Comparison of ENCODE assay signal across 13 mouse cellular contexts in the genomic region with DNA sequence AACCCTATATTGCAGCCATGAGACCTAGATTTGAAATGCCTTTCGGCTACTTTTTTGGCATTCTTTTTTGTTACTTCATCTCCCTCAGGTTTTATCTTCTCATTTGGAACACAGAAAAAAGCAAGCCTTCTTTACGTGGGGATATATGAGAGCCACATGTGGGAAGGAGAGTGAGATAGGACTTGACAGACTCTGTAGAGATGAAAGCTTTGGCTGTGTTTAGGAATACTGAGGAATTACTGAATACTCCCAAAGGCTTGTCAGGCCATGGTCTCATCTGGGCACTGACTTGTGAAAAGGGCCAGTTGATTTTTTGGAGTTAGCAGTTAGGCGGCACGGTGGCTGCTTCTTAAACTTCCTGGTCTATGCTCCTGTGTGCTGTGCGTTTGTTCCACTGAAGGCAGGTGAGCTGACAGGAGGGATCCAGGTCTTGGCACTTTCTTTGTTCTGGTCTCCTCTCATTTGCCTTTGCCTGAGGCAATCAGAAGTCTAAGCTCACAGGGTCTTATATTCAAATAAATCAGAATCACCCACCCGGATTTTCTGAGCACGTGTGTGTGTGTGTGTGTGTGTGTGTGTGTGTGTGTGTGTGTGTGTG. TPM values are rescaled to one million over a fixed set of nuclear protein-coding genes. Genes with fewer than 3 reads are reported as not detected.
DNase-seq lines count a peak whose midpoint lies in the region; ATAC-seq and TF ChIP-seq lines count a peak whose summit lies in the region.
"Had no signal": no experiment of that assay in that cellular context is flagged by ENCODE, and none has a peak within 500 bp of the region (broad histone marks: within the 10 kb centered on the region; RNA-seq: fewer than 3 reads in every experiment).

No protein-coding gene starts in this region.

- ATAC-seq in liver, embryonic 15.5 days (ENCODE audit: insufficient read depth): no peak
- no peak for ATAC-seq in liver, embryonic 11.5 days (replicated peaks; ENCODE audit: low FRiP score)
- ATAC-seq in embryonic facial prominence, embryonic 14.5 days (ENCODE audit: low read depth): peak; percentile 73
- peak; percentile 50 for ATAC-seq in midbrain, embryonic 15.5 days (replicated peaks)

- no peaks in the 10 kb centered on the region for H3K4me1 ChIP-seq in liver, embryonic 15.5 days (replicated peaks)
- no peaks in the 10 kb centered on the region for H3K4me1 ChIP-seq in liver, embryonic 11.5 days (replicated peaks; ENCODE audit: control insufficient read depth, insufficient read depth, low read length)
- peaks cover 61% of the 10 kb centered on the region for H3K4me1 ChIP-seq in bone marrow macrophage, adult 2 months (ENCODE audit: control insufficient read depth, insufficient read depth, low read length)
- H3K4me1 ChIP-seq in embryonic facial prominence, embryonic 14.5 days (ENCODE audit: control insufficient read depth, insufficient read depth, low read length): peaks cover 31% of the 10 kb centered on the region
- H3K4me1 ChIP-seq in midbrain, embryonic 15.5 days: peaks cover 12% of the 10 kb centered on the region
- H3K4me1 ChIP-seq: neural tube, embryonic 12.5 days had no signal

- H3K27me3 ChIP-seq in liver, embryonic 15.5 days: no peaks in the 10 kb centered on the region
- H3K27me3 ChIP-seq in liver, embryonic 11.5 days (replicated peaks; ENCODE audit: control insufficient read depth, insufficient read depth, low read length): no peaks in the 10 kb centered on the region
- H3K27me3 ChIP-seq in embryonic facial prominence, embryonic 14.5 days (replicated peaks; ENCODE audit: control insufficient read depth, insufficient read depth, low read length): no peaks in the 10 kb centered on the region
- no peaks in the 10 kb centered on the region for H3K27me3 ChIP-seq in midbrain, embryonic 15.5 days (replicated peaks)
- H3K27me3 ChIP-seq: forebrain, embryonic 15.5 days; neural tube, embryonic 12.5 days had no signal

- H3K4me3 ChIP-seq in liver, embryonic 15.5 days (replicated peaks): no peak overlapping the region
- no peak overlapping the region for H3K4me3 ChIP-seq in liver, embryonic 11.5 days (ENCODE audit: low read depth, low read length)
- H3K4me3 ChIP-seq in bone marrow macrophage, adult 2 months (ENCODE audit: insufficient read depth, low read length): no peak overlapping the region
- no peak overlapping the region for H3K4me3 ChIP-seq in embryonic facial prominence, embryonic 14.5 days (ENCODE audit: low read depth, low read length)
- H3K4me3 ChIP-seq in midbrain, embryonic 15.5 days: no peak overlapping the region
- H3K4me3 ChIP-seq: forebrain, embryonic 15.5 days; neural tube, embryonic 12.5 days had no signal

- no peak for TF ChIP-seq POLR2A in bone marrow macrophage, adult 2 months (IDR thresholded peaks at IDR 0.05; ENCODE audit: borderline replicate concordance, low read depth, low read length)

- H3K4me2 ChIP-seq in liver, embryonic 15.5 days: no peak overlapping the region
- H3K4me2 ChIP-seq in liver, embryonic 11.5 days: no peak overlapping the region
- 0 out of 2 replicates have a peak overlapping the region, but pooled peaks have one; percentile 5 for H3K4me2 ChIP-seq in embryonic facial prominence, embryonic 14.5 days (ENCODE audit: low read depth, low read length)
- H3K4me2 ChIP-seq in midbrain, embryonic 15.5 days: no peak overlapping the region
- H3K4me2 ChIP-seq: forebrain, embryonic 15.5 days; neural tube, embryonic 12.5 days had no signal

- no peaks in the 10 kb centered on the region for H3K9me3 ChIP-seq in liver, embryonic 15.5 days (replicated peaks)
- H3K9me3 ChIP-seq in liver, embryonic 11.5 days (ENCODE audit: control insufficient read depth, low read length): no peaks in the 10 kb centered on the region
- no peaks in the 10 kb centered on the region for H3K9me3 ChIP-seq in embryonic facial prominence, embryonic 14.5 days (ENCODE audit: control insufficient read depth, low read length)
- H3K9me3 ChIP-seq in midbrain, embryonic 15.5 days: no peaks in the 10 kb centered on the region
- H3K9me3 ChIP-seq: forebrain, embryonic 15.5 days; neural tube, embryonic 12.5 days had no signal

- TF ChIP-seq CTCF in bone marrow macrophage, adult 2 months (IDR thresholded peaks at IDR 0.05; ENCODE audit: low read depth, low read length): no peak

- no peak for DNase-seq in liver, embryonic 11.5 days (ENCODE audit: low spot score)
- no peak for DNase-seq in embryonic facial prominence, embryonic 14.5 days (ENCODE audit: low spot score)
- no peak for DNase-seq in adrenal gland, adult 18-20 months (ENCODE audit: low spot score in 2 of 2)
- DNase-seq in layer of hippocampus, adult 11-12 months (ENCODE audit: low spot score): no peak
- no peak for DNase-seq in gastrocnemius, postnatal 25 days
- DNase-seq: kidney, postnatal 14 days; spleen, adult 18-20 months had no signal

- H3K36me3 ChIP-seq in liver, embryonic 15.5 days (replicated peaks): no peaks in the 10 kb centered on the region
- H3K36me3 ChIP-seq in liver, embryonic 11.5 days (ENCODE audit: control insufficient read depth, insufficient read depth, low read length): no peaks in the 10 kb centered on the region
- no peaks in the 10 kb centered on the region for H3K36me3 ChIP-seq in embryonic facial prominence, embryonic 14.5 days (ENCODE audit: control insufficient read depth, insufficient read depth, low read length)
- H3K36me3 ChIP-seq in midbrain, embryonic 15.5 days (replicated peaks): no peaks in the 10 kb centered on the region
- H3K36me3 ChIP-seq: forebrain, embryonic 15.5 days; neural tube, embryonic 12.5 days had no signal

- WGBS in liver, embryonic 15.5 days (ENCODE audit: insufficient replicate concordance): 51% methylated on average over 7 of the region's 7 CpGs
- WGBS in liver, embryonic 11.5 days: 62% methylated on average over 7 of the region's 7 CpGs
- 29% methylated on average over 6 of the region's 7 CpGs for WGBS in embryonic facial prominence, embryonic 14.5 days
- 67% methylated on average over 7 of the region's 7 CpGs for WGBS in midbrain, embryonic 15.5 days

- no peak overlapping the region for H3K9ac ChIP-seq in liver, embryonic 15.5 days
- H3K9ac ChIP-seq in liver, embryonic 11.5 days (ENCODE audit: low read depth, low read length): no peak overlapping the region
- 0 out of 2 replicates have a peak overlapping the region, but pooled peaks have one; percentile 19 for H3K9ac ChIP-seq in embryonic facial prominence, embryonic 14.5 days (ENCODE audit: low read depth, low read length)
- no peak overlapping the region for H3K9ac ChIP-seq in midbrain, embryonic 15.5 days
- H3K9ac ChIP-seq: forebrain, embryonic 15.5 days; liver, embryonic 14.5 days; neural tube, embryonic 12.5 days had no signal

- 0 out of 2 replicates have a peak overlapping the region, but pooled peaks have one; percentile 33 for H3K27ac ChIP-seq in liver, embryonic 15.5 days (replicated peaks)
- no peak overlapping the region for H3K27ac ChIP-seq in liver, embryonic 11.5 days (ENCODE audit: low read depth, low read length)
- H3K27ac ChIP-seq in bone marrow macrophage, adult 2 months (ENCODE audit: insufficient read depth, low read depth, low read length): peak overlapping the region; percentile 82
- peak overlapping the region; percentile 88 for H3K27ac ChIP-seq in embryonic facial prominence, embryonic 14.5 days (replicated peaks; ENCODE audit: low read depth, low read length)
- 0 out of 2 replicates have a peak overlapping the region, but pooled peaks have one; percentile 8 for H3K27ac ChIP-seq in midbrain, embryonic 15.5 days
- H3K27ac ChIP-seq: forebrain, embryonic 15.5 days; liver, embryonic 14.5 days; neural tube, embryonic 12.5 days had no signal

RNA-seq across cellular contexts. Expression of a gene that starts 43.0 kb away (rescaled TPM):
- polyA plus RNA-seq in liver, embryonic 15.5 days (2015; fragmentation: Nextera tagmentation; extraction: Ambion mirVana): 15.5 and 15.8 TPM in 2 replicates
- 25.9 and 28.1 TPM in 2 replicates for polyA plus RNA-seq in liver, embryonic 11.5 days (2014; fragmentation: Nextera tagmentation; extraction: Ambion mirVana)
- polyA plus RNA-seq in bone marrow macrophage, adult 2 months (2012; ENCODE audit: insufficient read depth, insufficient read length, missing spikeins): 141 and 156 TPM in 2 replicates
- 49.8 and 57.3 TPM in 2 replicates for polyA plus RNA-seq in embryonic facial prominence, embryonic 14.5 days (2014; fragmentation: Nextera tagmentation; extraction: Ambion mirVana)
- 2.3 and 2.5 TPM in 2 replicates for polyA plus RNA-seq in midbrain, embryonic 15.5 days (2015; fragmentation: Nextera tagmentation; extraction: Ambion mirVana)
- total RNA-seq in adrenal gland, adult 18-20 months (2021): 10 to 100 TPM; 35.6 to 86.8 TPM
- 1 to 10 TPM; 6.1 to 6.5 TPM for total RNA-seq in gastrocnemius, postnatal 25 days (2021)

Comparison
In these comparisons a context has a peak if more than half of its experiments do, and no peak if none do; other contexts are left out.
1. ATAC-seq: peak in embryonic facial prominence, embryonic 14.5 days (single experiment) and midbrain, embryonic 15.5 days (single experiment); none in liver, embryonic 15.5 days (single experiment) and liver, embryonic 11.5 days (single experiment).